Mouse (Mus musculus): ENCODE results near the gene Wdr37.
"Not testable (repeated sequence)": the region's sequence is repeated elsewhere in the genome, so short reads cannot be mapped to it uniquely, and the experiment has no call there.

Wdr37 gene

DNA sequence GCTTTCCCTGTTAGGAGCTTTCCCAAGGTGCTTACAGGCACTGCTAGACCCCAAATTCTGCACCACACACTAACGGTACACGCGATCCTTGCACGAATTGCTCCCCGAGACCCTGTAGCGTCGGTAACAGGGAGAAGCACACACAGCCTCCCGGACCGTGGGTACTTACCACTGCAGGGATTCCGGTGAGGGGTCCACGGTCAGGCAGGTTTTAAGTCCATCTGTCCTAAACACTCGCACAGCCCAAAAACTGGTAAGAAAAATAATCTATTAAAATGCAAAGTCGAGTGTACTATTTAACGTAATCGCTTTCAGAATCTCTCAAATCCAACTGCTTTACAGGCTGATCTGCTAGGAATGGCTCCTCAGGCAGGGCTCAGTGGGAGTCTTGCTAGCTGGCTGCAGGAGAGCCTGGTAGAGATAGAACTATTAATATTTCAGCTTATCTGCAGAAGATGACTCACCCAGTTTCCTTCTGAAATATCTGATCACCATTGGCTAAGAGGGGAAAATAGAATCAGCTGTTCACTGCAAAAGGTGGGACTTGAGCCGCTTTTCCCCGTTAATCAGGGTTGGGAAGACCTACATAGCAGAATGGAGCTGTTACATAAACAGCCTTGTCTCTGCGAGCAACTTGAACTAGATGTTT lies at the start of gene Wdr37:
Gene Wdr37 (minus strand): TSS at position 596 of the 649 bp plus-strand sequence.
- H3K9me3 ChIP-seq (ENCODE audit: low read length), result no peaks in the 10 kb centered on the region

DNA sequence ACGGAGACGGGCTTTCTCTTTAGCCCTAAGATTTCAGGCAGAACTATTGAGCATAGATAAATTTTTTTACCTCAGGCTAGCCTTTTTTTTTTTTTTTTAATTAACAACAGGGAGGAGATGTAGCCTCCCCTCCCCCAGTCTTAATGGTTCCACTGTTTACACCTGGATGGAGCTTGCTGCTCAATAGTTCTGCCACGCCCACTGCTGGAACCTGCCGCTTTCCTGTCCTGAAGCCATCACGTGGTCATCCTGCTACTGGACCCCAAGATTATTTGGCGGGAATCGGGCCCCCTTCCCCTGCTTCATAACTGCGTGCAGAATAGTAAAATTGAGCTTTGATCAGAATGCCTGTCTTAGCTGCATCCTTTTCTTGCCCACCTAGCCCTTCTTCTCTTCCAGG lies 42.2 kb upstream of the Wdr37 start:
- not testable (repeated sequence) for H3K4me3 ChIP-seq (replicated peaks; ENCODE audit: low read length); H3K4me1 ChIP-seq (replicated peaks; ENCODE audit: low read depth, low read length); H3K27me3 ChIP-seq (ENCODE audit: insufficient read depth, low read length); H3K36me3 ChIP-seq (ENCODE audit: insufficient read depth, low read length)
- peaks cover 56% of the 10 kb centered on the region for H3K9me3 ChIP-seq (ENCODE audit: low read length)

More for the DNA sequence above, at the start of gene Wdr37:
- Histone ChIP-seq H3K27me3 (ENCODE audit: insufficient read depth, low read length) (no peaks in the 10 kb centered on the region), H3K4me3 (replicated peaks; ENCODE audit: low read length) (peak within 1 kb of the TSS; percentile 97), H3K4me1 (replicated peaks; ENCODE audit: low read depth, low read length) (peaks cover 41% of the 10 kb centered on the region), H3K36me3 (ENCODE audit: insufficient read depth, low read length) (peaks cover 8% of the 10 kb centered on the region)
- TF ChIP-seq CTCF (conservative IDR thresholded peaks at IDR 0.05; ENCODE audit: low read length) (no peak), NANOG (IDR thresholded peaks at IDR 0.05; ENCODE audit: borderline replicate concordance, low read length) (no peak), POU5F1 (IDR thresholded peaks at IDR 0.05; ENCODE audit: borderline replicate concordance, low read length) (no peak)

DNA sequence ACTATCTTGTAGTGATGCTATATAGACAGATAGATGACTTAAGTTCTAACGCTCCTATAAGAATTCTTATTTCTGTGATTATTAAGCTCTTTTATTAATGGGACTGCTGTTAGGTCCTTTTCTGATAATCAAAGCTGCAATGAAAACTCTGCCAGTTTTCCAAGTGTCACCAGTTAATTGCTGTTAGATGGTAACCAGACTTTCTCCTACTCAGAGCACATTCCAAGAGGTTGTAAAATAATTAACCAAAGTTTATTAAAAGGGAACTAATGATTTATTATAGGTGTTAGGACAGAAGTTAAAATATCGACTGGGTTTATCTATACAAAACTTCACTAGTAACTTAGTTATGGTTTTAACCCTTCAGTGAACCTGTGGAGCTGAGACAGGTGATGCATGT lies 34.3 kb upstream of the Wdr37 start:
- not testable (repeated sequence) for H3K36me3 ChIP-seq (ENCODE audit: insufficient read depth, low read length); H3K27me3 ChIP-seq (ENCODE audit: insufficient read depth, low read length); H3K4me3 ChIP-seq (replicated peaks; ENCODE audit: low read length); H3K4me1 ChIP-seq (replicated peaks; ENCODE audit: low read depth, low read length)
- H3K9me3 ChIP-seq (ENCODE audit: low read length), result peaks cover 74% of the 10 kb centered on the region

DNA sequence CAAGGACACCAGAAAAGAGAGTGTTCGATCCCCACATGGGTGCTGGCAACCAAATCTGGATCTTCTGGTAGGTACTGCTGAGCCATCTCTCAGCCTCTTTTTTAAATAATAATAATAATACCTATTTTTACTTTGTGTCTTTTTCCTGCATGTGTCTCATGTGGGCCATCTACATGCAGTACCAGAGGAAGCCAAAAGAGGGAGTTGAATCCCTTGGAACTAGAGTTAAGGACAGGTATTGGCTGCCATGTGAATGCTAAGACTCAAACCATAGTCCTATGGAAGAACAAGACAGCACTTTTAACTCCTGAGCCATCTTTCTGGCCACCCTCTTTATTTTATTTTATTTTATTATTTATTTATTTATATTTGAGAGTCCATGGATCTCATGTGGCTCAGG lies 16.9 kb upstream of the Wdr37 start:
- H3K27me3 ChIP-seq (ENCODE audit: insufficient read depth, low read length), result no peaks in the 10 kb centered on the region
- H3K4me3 ChIP-seq (replicated peaks; ENCODE audit: low read length), result no peak overlapping the region
- peaks cover 21% of the 10 kb centered on the region for H3K4me1 ChIP-seq (replicated peaks; ENCODE audit: low read depth, low read length)
- TF ChIP-seq CTCF (conservative IDR thresholded peaks at IDR 0.05; ENCODE audit: low read length) (peak; percentile 82), NANOG (IDR thresholded peaks at IDR 0.05; ENCODE audit: borderline replicate concordance, low read length) (no peak)
- H3K9me3 ChIP-seq (ENCODE audit: low read length), result peaks cover 10% of the 10 kb centered on the region
- peaks cover 49% of the 10 kb centered on the region for H3K36me3 ChIP-seq (ENCODE audit: insufficient read depth, low read length)

DNA sequence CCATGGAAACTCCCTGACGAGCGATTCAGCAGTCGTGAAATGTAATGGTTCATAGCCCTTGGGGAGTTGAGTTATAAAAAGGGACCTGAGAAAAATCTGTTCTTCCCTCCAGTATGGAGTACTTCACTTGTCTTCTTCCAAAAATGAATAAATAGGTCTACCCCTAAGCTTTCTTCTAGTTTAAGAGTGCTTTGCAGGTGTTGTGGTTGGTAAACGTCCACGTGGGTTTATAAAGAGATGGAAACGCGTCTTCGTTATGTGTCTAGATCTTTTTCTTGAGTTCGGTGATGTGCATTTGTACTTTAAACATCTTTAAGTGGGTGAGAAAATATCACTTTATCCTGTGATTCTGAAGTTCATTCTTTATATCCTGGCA lies 14.5 kb upstream of the Wdr37 start:
- TF ChIP-seq NANOG (IDR thresholded peaks at IDR 0.05; ENCODE audit: borderline replicate concordance, low read length) (no peak), CTCF (conservative IDR thresholded peaks at IDR 0.05; ENCODE audit: low read length) (no peak), POU5F1 (IDR thresholded peaks at IDR 0.05; ENCODE audit: borderline replicate concordance, low read length) (no peak)
- no peaks in the 10 kb centered on the region for H3K9me3 ChIP-seq (ENCODE audit: low read length)
- peaks cover 21% of the 10 kb centered on the region for H3K4me1 ChIP-seq (replicated peaks; ENCODE audit: low read depth, low read length)
- H3K27me3 ChIP-seq (ENCODE audit: insufficient read depth, low read length), result no peaks in the 10 kb centered on the region
- peaks cover 35% of the 10 kb centered on the region for H3K36me3 ChIP-seq (ENCODE audit: insufficient read depth, low read length)
- H3K4me3 ChIP-seq (replicated peaks; ENCODE audit: low read length), result peak overlapping the region; percentile 97

DNA sequence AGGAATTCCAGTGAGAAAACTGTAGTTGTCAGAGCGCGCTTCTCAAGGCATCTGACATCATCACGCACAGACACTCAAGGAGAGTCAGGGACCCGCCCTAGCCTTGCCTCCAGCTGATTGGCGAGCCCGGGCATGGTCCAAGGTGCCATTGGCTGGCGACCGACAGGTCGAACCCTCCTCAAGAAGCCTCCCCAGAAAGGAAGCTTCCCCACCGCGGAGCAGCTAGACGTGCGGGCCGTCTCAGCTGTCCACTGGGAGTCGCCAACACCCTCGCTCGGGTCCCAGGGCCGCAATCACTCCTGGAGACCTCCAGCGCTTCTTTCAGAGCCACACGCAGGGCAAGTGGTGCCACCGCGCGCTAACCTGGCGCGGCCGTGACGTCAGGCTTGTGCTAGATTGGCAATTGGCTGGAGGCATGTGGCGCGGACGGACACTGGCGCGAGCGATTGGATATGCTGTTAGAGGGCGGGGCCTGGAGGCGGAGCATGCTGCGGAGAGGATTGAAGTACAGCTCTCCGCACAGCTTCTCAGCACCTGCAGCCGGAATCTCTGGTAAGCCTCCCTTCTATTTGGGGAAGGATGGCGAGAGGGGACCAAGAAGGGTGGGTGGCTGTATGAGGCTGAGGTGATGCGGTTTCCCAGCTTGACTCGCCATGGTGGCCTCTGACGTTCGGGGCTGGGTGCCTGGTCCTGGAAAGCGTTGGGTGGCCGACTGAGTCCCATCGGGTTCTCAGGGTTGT lies 13.9 kb upstream of the Wdr37 start, which contains the start of gene Idi1:
Gene Idi1 (plus strand): TSS at position 57 of the 740 bp plus-strand sequence.
- Histone ChIP-seq H3K36me3 (ENCODE audit: insufficient read depth, low read length) (peaks cover 35% of the 10 kb centered on the region), H3K4me3 (replicated peaks; ENCODE audit: low read length) (peak within 1 kb of the TSS; percentile 97), H3K27me3 (ENCODE audit: insufficient read depth, low read length) (no peaks in the 10 kb centered on the region), H3K9me3 (ENCODE audit: low read length) (no peaks in the 10 kb centered on the region), H3K4me1 (replicated peaks; ENCODE audit: low read depth, low read length) (peaks cover 21% of the 10 kb centered on the region)
- TF ChIP-seq POU5F1 (IDR thresholded peaks at IDR 0.05; ENCODE audit: borderline replicate concordance, low read length) (no peak), CTCF (conservative IDR thresholded peaks at IDR 0.05; ENCODE audit: low read length) (no peak), NANOG (IDR thresholded peaks at IDR 0.05; ENCODE audit: borderline replicate concordance, low read length) (no peak)

DNA sequence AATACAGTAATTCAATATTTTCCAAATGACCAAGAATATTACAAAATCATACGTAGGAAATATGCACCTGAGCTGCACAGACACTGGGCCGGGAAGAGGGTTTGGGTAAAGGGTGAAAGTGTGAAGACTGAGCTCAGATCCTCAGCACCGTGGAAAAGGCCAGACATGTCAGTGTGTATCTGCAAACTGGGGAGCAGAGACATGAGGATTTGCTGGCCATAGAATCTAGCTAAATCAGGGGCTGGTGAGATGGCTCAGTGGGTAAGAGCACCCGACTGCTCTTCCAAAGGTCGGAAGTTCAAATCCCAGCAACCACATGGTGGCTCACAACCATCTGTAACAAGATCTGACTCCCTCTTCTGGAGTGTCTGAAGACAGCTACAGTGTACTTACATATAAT lies 12.2 kb upstream of the Wdr37 start:
- not testable (repeated sequence) for H3K9me3 ChIP-seq (ENCODE audit: low read length); H3K27me3 ChIP-seq (ENCODE audit: insufficient read depth, low read length); H3K4me3 ChIP-seq (replicated peaks; ENCODE audit: low read length)
- Histone ChIP-seq H3K36me3 (ENCODE audit: insufficient read depth, low read length) (peaks cover 21% of the 10 kb centered on the region), H3K4me1 (replicated peaks; ENCODE audit: low read depth, low read length) (peaks cover 21% of the 10 kb centered on the region)

DNA sequence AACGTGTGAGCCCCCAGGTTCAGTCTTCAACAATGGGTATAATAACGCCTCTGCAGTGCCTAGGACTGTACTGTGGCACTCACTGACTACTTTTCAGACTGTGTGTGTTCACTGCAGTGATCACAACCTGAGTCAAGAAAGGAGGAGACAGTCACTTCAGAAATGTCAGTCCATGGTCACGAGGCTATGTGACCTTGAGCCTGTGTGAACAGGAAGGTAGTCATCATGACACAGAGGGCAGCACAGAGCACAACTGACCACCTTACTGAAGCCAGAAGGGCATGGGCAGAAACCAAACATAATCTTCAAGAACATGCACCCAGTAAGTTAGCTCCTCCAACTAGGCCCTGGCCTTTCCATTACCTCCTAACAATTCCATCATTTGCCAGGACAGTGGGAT lies 9.9 kb upstream of the Wdr37 start:
- no peaks in the 10 kb centered on the region for H3K9me3 ChIP-seq (ENCODE audit: low read length)
- no peak overlapping the region for H3K4me3 ChIP-seq (replicated peaks; ENCODE audit: low read length)
- TF ChIP-seq NANOG (IDR thresholded peaks at IDR 0.05; ENCODE audit: borderline replicate concordance, low read length) (no peak), CTCF (conservative IDR thresholded peaks at IDR 0.05; ENCODE audit: low read length) (no peak), POU5F1 (IDR thresholded peaks at IDR 0.05; ENCODE audit: borderline replicate concordance, low read length) (no peak)
- H3K36me3 ChIP-seq (ENCODE audit: insufficient read depth, low read length), result no peaks in the 10 kb centered on the region
- H3K27me3 ChIP-seq (ENCODE audit: insufficient read depth, low read length), result no peaks in the 10 kb centered on the region
- H3K4me1 ChIP-seq (replicated peaks; ENCODE audit: low read depth, low read length), result peaks cover 9% of the 10 kb centered on the region

DNA sequence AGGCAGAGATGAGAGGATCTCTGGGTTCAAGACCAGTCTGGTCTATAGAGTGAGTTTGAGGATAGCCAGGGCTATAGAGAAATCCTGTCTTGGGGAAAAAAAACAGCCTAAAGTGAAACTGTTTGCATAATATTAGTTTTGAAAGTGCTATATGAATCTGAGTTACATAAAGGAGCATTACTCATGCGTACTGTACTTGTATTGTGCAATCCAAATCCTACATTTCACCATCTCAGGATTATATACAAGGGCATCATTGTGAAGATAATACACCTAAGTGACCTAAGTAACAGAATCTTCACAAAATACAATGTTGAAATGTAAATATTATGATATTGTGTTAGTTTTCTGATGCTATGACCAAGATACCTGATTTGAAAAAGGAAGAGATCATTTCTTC lies 2.1 kb upstream of the Wdr37 start:
- no peak overlapping the region for H3K4me3 ChIP-seq (replicated peaks; ENCODE audit: low read length)
- TF ChIP-seq POU5F1 (IDR thresholded peaks at IDR 0.05; ENCODE audit: borderline replicate concordance, low read length) (no peak), NANOG (IDR thresholded peaks at IDR 0.05; ENCODE audit: borderline replicate concordance, low read length) (no peak), CTCF (conservative IDR thresholded peaks at IDR 0.05; ENCODE audit: low read length) (no peak)
- H3K4me1 ChIP-seq (replicated peaks; ENCODE audit: low read depth, low read length), result peaks cover 26% of the 10 kb centered on the region
- H3K27me3 ChIP-seq (ENCODE audit: insufficient read depth, low read length), result no peaks in the 10 kb centered on the region
- no peaks in the 10 kb centered on the region for H3K9me3 ChIP-seq (ENCODE audit: low read length)
- no peaks in the 10 kb centered on the region for H3K36me3 ChIP-seq (ENCODE audit: insufficient read depth, low read length)

Data from E14TG2a.4 (cell line).